Mouse (Mus musculus) adrenal gland, adult (tissue): Measurements from ENCODE around the gene Sos1.
"Not testable (repeated sequence)": the region's sequence is repeated elsewhere in the genome, so short reads cannot be mapped to it uniquely, and the experiment has no call there.

Experiments
- DNase-seq, 2 experiments: peaks; one replicate each; pipeline ENCODE4 v3.0.0; 2022 to 2023; ENCODE audit warnings: low spot score in 1 of 2; ENCODE audit not compliant: inconsistent age in 2 of 2

Gene Sos1

GRCm38 (mm10) chr17:80426901-80427300 is 53.4 kb downstream of the Sos1 start:
- no peak for DNase-seq

- no peak for DNase-seq
Measured at GRCm38 (mm10) chr17:80426171-80426570, 54.1 kb downstream of the Sos1 start.

GRCm38 (mm10) chr17:80420998-80421397 is 59.3 kb downstream of the Sos1 start:
- no peak for DNase-seq

GRCm38 (mm10) chr17:80418572-80419210 is 61.6 kb downstream of the Sos1 start:
- DNase-seq = no peak

GRCm38 (mm10) chr17:80411182-80411581 is 69.1 kb downstream of the Sos1 start:
- DNase-seq = no peak

- no peak for DNase-seq
Measured at GRCm38 (mm10) chr17:80398243-80398642, 82.0 kb downstream of the Sos1 start.

- DNase-seq = peak; percentile 55 to 84
Measured at GRCm38 (mm10) chr17:80391423-80392403, 88.5 kb downstream of the Sos1 start.

GRCm38 (mm10) chr17:80390024-80390423 is 90.2 kb downstream of the Sos1 start:
- DNase-seq = no peak

GRCm38 (mm10) chr17:80385671-80386070 is 94.6 kb downstream of the Sos1 start:
- no peak for DNase-seq

GRCm38 (mm10) chr17:80378386-80378785 is 101.9 kb downstream of the Sos1 start:
- not testable (repeated sequence) for DNase-seq

GRCm38 (mm10) chr17:80373726-80374096 is 106.5 kb downstream of the Sos1 start:
- no peak for DNase-seq

- peak; percentile 91 to 94 for DNase-seq
Measured at GRCm38 (mm10) chr17:80372989-80373725, 107.1 kb downstream of the Sos1 start, which contains the start of gene Gm10190. TSS of gene Gm10190 (minus strand) at chr17:80373541.

GRCm38 (mm10) chr17:80368606-80369005 is 111.6 kb downstream of the Sos1 start:
- DNase-seq = no peak

- peak in 1 of 2 experiments; percentile 28 for DNase-seq
Measured at GRCm38 (mm10) chr17:80367276-80367675, 113.0 kb downstream of the Sos1 start.

GRCm38 (mm10) chr17:80360245-80360644 is 120.0 kb downstream of the Sos1 start:
- DNase-seq = no peak

- no peak for DNase-seq
Measured at GRCm38 (mm10) chr17:80347234-80347633, 133.0 kb downstream of the Sos1 start.

GRCm38 (mm10) chr17:80346591-80347125 is 133.6 kb downstream of the Sos1 start:
- no peak for DNase-seq

- DNase-seq = no peak
Measured at GRCm38 (mm10) chr17:80345277-80345676, 135.0 kb downstream of the Sos1 start.
